Comparison of ENCODE assay signal across 7 mouse cellular contexts in the genomic region with DNA sequence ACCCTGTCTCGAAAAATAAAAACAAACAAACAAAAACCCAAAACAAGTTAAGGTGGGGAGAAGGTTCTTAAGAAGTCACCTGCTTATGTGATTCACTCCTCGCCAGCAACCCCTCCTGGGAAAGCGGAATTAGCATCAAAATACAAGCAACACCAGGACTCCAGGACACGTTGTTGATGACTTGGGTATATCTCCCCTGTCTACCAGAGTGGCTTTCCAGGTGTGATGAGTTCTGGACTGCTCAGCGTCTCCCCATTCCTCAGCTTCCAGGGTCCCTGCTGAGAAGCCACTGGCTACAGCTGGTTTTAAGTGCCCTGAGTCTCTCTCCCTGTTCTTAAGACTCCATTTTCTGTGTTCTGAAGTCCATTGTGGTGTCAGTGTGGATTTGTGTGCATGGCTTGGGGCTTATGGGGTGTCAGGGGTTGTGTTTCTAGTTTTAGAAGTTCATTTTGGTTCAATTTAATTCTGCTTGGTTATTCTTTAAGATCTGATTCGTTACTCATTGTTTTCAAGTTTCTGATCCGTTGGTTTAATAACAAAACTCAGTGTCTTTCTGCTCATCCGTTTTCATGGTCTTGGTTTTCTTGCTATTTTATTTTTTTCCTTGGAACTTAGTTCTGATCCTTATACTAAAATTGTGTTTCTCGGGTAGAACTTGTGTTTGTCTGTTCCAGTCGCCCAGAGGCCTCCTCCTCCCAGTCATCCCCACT. TPM values are rescaled to one million over a fixed set of nuclear protein-coding genes. Genes with fewer than 3 reads are reported as not detected.
DNase-seq lines count a peak whose midpoint lies in the region; ATAC-seq and TF ChIP-seq lines count a peak whose summit lies in the region.

No protein-coding gene starts in this region.

- WGBS in lung, postnatal 0 days = 66% methylated on average over 10 of the region's 10 CpGs
- whole genome bisulfite sequencing in forebrain, embryonic 16.5 days = 62% methylated on average over 10 of the region's 10 CpGs
- WGBS in liver, embryonic 11.5 days = 69% methylated on average over 10 of the region's 10 CpGs
- 64% methylated on average over 10 of the region's 10 CpGs for WGBS in stomach, postnatal 0 days

- no peak for TF ChIP-seq EP300 in lung, postnatal 0 days (IDR thresholded peaks at IDR 0.05)
- no peak for TF ChIP-seq EP300 in stomach, postnatal 0 days (optimal IDR thresholded peaks at IDR 0.05)

- peak overlapping the region; percentile 26; the same call in 1 of the 2 replicates for H3K4me3 ChIP-seq in lung, postnatal 0 days (ENCODE audit: low read depth, low read length)
- no peak overlapping the region for H3K4me3 ChIP-seq in forebrain, embryonic 16.5 days (replicated peaks; ENCODE audit: low read length)
- H3K4me3 ChIP-seq in liver, embryonic 11.5 days (ENCODE audit: low read depth, low read length) = no peak overlapping the region; the same call in 1 of the 2 replicates
- H3K4me3 ChIP-seq in stomach, postnatal 0 days (ENCODE audit: low read depth, low read length) = peak overlapping the region; percentile 31

- H3K4me2 ChIP-seq in lung, postnatal 0 days (replicated peaks; ENCODE audit: low read depth, low read length) = peak overlapping the region; percentile 57
- peak overlapping the region; percentile 44 for H3K4me2 ChIP-seq in forebrain, embryonic 16.5 days (ENCODE audit: low read length)
- peak overlapping the region; percentile 54 for H3K4me2 ChIP-seq in liver, embryonic 11.5 days
- peak overlapping the region; percentile 72 for H3K4me2 ChIP-seq in stomach, postnatal 0 days (replicated peaks; ENCODE audit: low read depth)

- H3K36me3 ChIP-seq in lung, postnatal 0 days (ENCODE audit: insufficient read depth, low read length) = no peaks in the 10 kb centered on the region
- H3K36me3 ChIP-seq in forebrain, embryonic 16.5 days (ENCODE audit: control insufficient read depth, insufficient read depth) = no peaks in the 10 kb centered on the region
- H3K36me3 ChIP-seq in liver, embryonic 11.5 days (ENCODE audit: control insufficient read depth, insufficient read depth, low read length) = no peaks in the 10 kb centered on the region
- no peaks in the 10 kb centered on the region; the same call in 1 of the 2 replicates for H3K36me3 ChIP-seq in stomach, postnatal 0 days (ENCODE audit: control insufficient read depth, insufficient read depth, low read length)

- no peaks in the 10 kb centered on the region; the same call in 1 of the 2 replicates for H3K4me1 ChIP-seq in lung, postnatal 0 days (ENCODE audit: insufficient read depth, low read depth, low read length)
- H3K4me1 ChIP-seq in forebrain, embryonic 16.5 days (replicated peaks; ENCODE audit: control insufficient read depth, insufficient read depth, low read length) = peaks cover 9% of the 10 kb centered on the region
- H3K4me1 ChIP-seq in liver, embryonic 11.5 days (replicated peaks; ENCODE audit: control insufficient read depth, insufficient read depth, low read length) = peaks cover 13% of the 10 kb centered on the region
- peaks cover 6% of the 10 kb centered on the region for H3K4me1 ChIP-seq in stomach, postnatal 0 days (replicated peaks; ENCODE audit: control insufficient read depth, insufficient read depth)

- TF ChIP-seq CTCF in lung, postnatal 0 days (IDR thresholded peaks at IDR 0.05) = no peak
- no peak for TF ChIP-seq CTCF in stomach, postnatal 0 days (IDR thresholded peaks at IDR 0.05; ENCODE audit: low read depth)

- no peaks in the 10 kb centered on the region for H3K27me3 ChIP-seq in lung, postnatal 0 days (replicated peaks; ENCODE audit: insufficient read depth, low read length)
- H3K27me3 ChIP-seq in forebrain, embryonic 16.5 days (replicated peaks; ENCODE audit: control insufficient read depth, insufficient read depth, low read length) = no peaks in the 10 kb centered on the region
- H3K27me3 ChIP-seq in liver, embryonic 11.5 days (replicated peaks; ENCODE audit: control insufficient read depth, insufficient read depth, low read length) = no peaks in the 10 kb centered on the region
- H3K27me3 ChIP-seq in stomach, postnatal 0 days (ENCODE audit: control insufficient read depth, insufficient read depth, low read length) = no peaks in the 10 kb centered on the region

- H3K9me3 ChIP-seq in lung, postnatal 0 days (ENCODE audit: low read length) = no peaks in the 10 kb centered on the region
- H3K9me3 ChIP-seq in forebrain, embryonic 16.5 days (ENCODE audit: control insufficient read depth, low read length) = no peaks in the 10 kb centered on the region
- no peaks in the 10 kb centered on the region for H3K9me3 ChIP-seq in liver, embryonic 11.5 days (ENCODE audit: control insufficient read depth, low read length)
- H3K9me3 ChIP-seq in stomach, postnatal 0 days (ENCODE audit: control insufficient read depth, low read length) = no peaks in the 10 kb centered on the region

- peak overlapping the region; percentile 64; the same call in 1 of the 2 replicates for H3K27ac ChIP-seq in lung, postnatal 0 days (ENCODE audit: low read length)
- no peak overlapping the region for H3K27ac ChIP-seq in forebrain, embryonic 16.5 days (ENCODE audit: low read length)
- H3K27ac ChIP-seq in liver, embryonic 11.5 days (ENCODE audit: low read depth, low read length) = peak overlapping the region; percentile 30
- H3K27ac ChIP-seq in stomach, postnatal 0 days (replicated peaks) = peak overlapping the region; percentile 91

- DNase-seq in lung, postnatal 0 days (ENCODE audit: low spot score) = no peak
- no peak for DNase-seq in lung, postnatal 4 days
- no peak for DNase-seq in liver, embryonic 11.5 days (ENCODE audit: low spot score)
- no peak for DNase-seq in stomach, postnatal 0 days (ENCODE audit: low spot score)
- DNase-seq in adrenal gland, postnatal 25 days = no peak

- H3K9ac ChIP-seq in lung, postnatal 0 days (replicated peaks; ENCODE audit: low read depth) = 0 out of 2 replicates have a peak overlapping the region, but pooled peaks have one; percentile 29
- no peak overlapping the region for H3K9ac ChIP-seq in forebrain, embryonic 16.5 days (replicated peaks; ENCODE audit: low read depth, low read length)
- H3K9ac ChIP-seq in liver, embryonic 11.5 days (ENCODE audit: low read depth, low read length) = no peak overlapping the region
- H3K9ac ChIP-seq in stomach, postnatal 0 days (ENCODE audit: low read length) = peak overlapping the region; percentile 61

- ATAC-seq in lung, postnatal 0 days = no peak
- ATAC-seq in forebrain, embryonic 16.5 days = no peak
- ATAC-seq in liver, embryonic 11.5 days (replicated peaks; ENCODE audit: low FRiP score) = no peak
- ATAC-seq in stomach, postnatal 0 days (ENCODE audit: low FRiP score, low TSS enrichment) = no peak
- no peak for ATAC-seq in granulocyte monocyte progenitor cell, adult 5-6 weeks (replicated peaks; ENCODE audit: poor library complexity, severe bottlenecking)

RNA-seq across cellular contexts. Expression of a gene that starts 7.7 kb away (rescaled TPM):
- polyA plus RNA-seq in lung, postnatal 0 days (2015; fragmentation: Nextera tagmentation; extraction: Ambion mirVana) = 26.3 and 26.9 TPM in 2 replicates
- 4.5 and 6.1 TPM in 2 replicates for polyA plus RNA-seq in forebrain, embryonic 16.5 days (2015; fragmentation: Nextera tagmentation; extraction: Ambion mirVana)
- 31.2 and 35.4 TPM in 2 replicates for polyA plus RNA-seq in liver, embryonic 11.5 days (2014; fragmentation: Nextera tagmentation; extraction: Ambion mirVana)
- 34.8 and 36.3 TPM in 2 replicates for polyA plus RNA-seq in stomach, postnatal 0 days (2015; fragmentation: Nextera tagmentation; extraction: Ambion mirVana)
- total RNA-seq in granulocyte monocyte progenitor cell, adult 5-6 weeks (2014; fragmentation: Nextera tagmentation) = 29.5 and 33.9 TPM in 2 replicates
- 26.9 and 28.8 TPM in 2 replicates for total RNA-seq in granulocyte monocyte progenitor cell, adult 5-6 weeks (2017)
- 48.2 and 51.3 TPM in 2 replicates for total RNA-seq in adrenal gland, postnatal 25 days (2021)

Comparison
In these comparisons a context has a peak if more than half of its experiments do, and no peak if none do; other contexts are left out.
1. H3K4me3 ChIP-seq: peak in lung, postnatal 0 days (single experiment) and stomach, postnatal 0 days (single experiment); none in forebrain, embryonic 16.5 days (single experiment) and liver, embryonic 11.5 days (single experiment).
2. H3K9ac ChIP-seq: peak in lung, postnatal 0 days (single experiment) and stomach, postnatal 0 days (single experiment); none in forebrain, embryonic 16.5 days (single experiment) and liver, embryonic 11.5 days (single experiment).
3. Peak in every context shown above with its lines, with median percentiles within 50 percentile points of each other: H3K4me2 ChIP-seq.